Mouse (Mus musculus) lung, adult 2 months (tissue): ENCODE measurements at regions not wholly inside any gene's neighbourhood (a gene's known extent, or its start where the extent isn't known, plus 50 kb on each side); places are given as distances from the start of the nearest gene placed in this dataset.

Experiments
- DNase-seq: peaks from one replicate; pipeline ENCODE4 v3.0.0; 2022
- H3K4me1 ChIP-seq: fragments of 200-500 bp; 2 replicates; pipeline ENCODE4 v1.6.1; 2011; ENCODE audit warnings: low read length; ENCODE audit not compliant: control insufficient read depth, insufficient read depth
- H3K4me3 ChIP-seq: fragments of 200-500 bp; replicated peaks from 2 replicates; pipeline ENCODE3; 2011; ENCODE audit warnings: low read depth, mild to moderate bottlenecking, control low read depth, low read length; ENCODE audit errors: extremely low read depth
- CTCF ChIP-seq: fragments of 200-500 bp; IDR thresholded peaks from 2 replicates; pipeline ENCODE4 v1.5.1; 2011; ENCODE audit warnings: mild to moderate bottlenecking, low read length, control low read depth; ENCODE audit not compliant: insufficient read depth
- POLR2A ChIP-seq: fragments of 200-500 bp; IDR thresholded peaks from 2 replicates; pipeline ENCODE4 v1.6.1; 2011; ENCODE audit warnings: low read depth, mild to moderate bottlenecking, control low read depth, low read length, borderline replicate concordance; ENCODE audit errors: extremely low read depth
- WGBS: fragments of 180-500 bp; shearing (Covaris S2); methylation state at CpG from one replicate; pipeline ENCODE4 v1.1.7; 2018; 5-methylcytosine and 5-hydroxymethylcytosine counted together

DNA sequence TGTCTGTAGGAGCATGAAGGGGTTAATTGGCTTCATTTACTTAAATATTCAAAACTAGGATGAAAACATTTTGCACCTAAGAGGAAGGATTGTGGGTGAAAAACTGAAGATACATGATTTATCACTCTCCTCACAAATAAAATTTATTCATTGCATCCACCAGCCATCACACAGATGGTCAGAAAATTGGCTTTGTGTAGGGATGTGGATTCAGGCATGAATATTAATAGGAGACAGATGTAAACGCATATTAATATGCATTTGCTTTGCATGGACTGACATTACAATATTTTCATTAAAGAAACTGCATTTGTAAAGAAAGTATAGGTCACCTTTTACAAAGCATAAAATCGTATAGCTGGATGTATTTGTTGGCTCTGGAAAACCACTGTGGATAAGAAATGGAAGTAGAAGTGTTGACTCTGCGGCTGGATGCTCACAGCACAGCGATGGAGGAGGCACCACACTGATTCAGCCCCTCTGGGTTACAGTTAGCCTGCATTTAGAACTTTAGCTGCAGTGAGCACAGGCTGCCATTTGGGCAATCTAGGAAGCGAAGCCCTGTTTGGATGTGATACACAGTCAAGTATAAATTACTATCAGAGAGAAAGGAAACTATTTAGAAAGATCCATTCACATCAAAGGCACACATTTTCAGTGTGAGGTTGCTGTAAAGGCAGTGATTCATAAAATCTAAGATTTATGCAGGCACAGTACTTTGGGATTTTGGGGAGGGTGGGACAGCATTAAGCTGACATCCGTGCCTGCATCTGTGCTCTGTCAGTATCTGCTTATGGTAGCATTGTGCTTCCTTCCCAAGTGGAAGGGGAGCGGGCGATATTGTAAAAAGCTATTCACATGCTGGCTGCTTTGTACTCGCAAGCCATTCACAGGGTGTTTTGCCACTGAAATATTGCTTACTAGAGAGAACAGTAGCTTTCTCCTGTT lies 135.1 kb upstream of the Fam92a start:
- no peak for TF ChIP-seq POLR2A
- no peak for TF ChIP-seq CTCF
- H3K4me3 ChIP-seq: no peak overlapping the region
- H3K4me1 ChIP-seq: no peaks in the 10 kb centered on the region
- 72% methylated on average over 9 of the region's 9 CpGs for WGBS
- no peak for DNase-seq

DNA sequence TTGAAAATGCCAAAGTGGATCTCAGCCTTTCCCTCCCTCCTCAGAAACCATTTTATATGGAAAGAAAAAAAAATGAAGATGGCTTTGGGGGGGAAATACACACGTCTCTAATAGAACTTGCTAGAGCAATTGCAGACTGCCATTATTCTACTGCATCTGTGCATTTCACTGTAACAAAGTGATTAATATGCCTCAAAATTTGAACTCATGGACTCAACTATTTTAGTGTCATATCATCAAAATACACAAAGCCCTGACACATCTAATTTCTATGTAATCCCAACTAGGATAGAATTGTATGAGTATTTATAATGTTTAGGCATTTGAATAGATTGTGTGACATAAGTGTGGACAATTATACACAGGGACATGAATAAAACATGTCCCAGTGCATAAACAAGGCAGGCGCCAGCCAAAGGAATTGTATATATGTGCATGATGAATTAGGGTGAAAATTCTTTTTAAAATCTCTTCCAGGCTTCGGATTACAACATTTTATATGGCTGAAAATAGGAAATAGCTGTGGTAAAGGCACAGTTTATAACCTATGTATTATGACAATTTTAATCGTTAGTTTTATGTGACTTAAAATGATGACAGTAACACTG lies 115.4 kb upstream of the Fam92a start:
- 63% methylated on average over 4 of the region's 4 CpGs for WGBS
- DNase-seq: no peak
- TF ChIP-seq POLR2A (no peak), CTCF (no peak)
- Histone ChIP-seq H3K4me1 (no peaks in the 10 kb centered on the region), H3K4me3 (no peak overlapping the region)

DNA sequence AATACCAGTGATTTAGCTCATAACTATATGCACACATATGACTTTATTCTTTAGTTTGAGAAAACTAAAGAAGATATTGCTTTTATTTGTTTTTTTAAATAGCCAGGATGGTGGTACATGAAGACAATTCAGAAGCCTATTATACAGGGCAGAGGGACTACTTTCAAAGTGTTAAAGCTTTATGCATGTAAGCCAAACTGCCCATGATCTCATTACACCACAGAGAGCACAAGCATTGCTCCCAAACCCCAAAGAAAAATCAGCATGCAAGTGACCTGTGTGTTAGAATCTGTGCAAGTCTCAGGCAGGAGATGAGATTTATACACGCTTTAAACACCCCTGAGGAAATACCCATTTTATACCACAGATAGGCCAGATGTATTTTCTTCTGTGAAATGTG lies 114.6 kb upstream of the Fam92a start:
- no peak for DNase-seq
- 78% methylated on average over 1 of the region's 1 CpGs for WGBS
- Histone ChIP-seq H3K4me3 (no peak overlapping the region), H3K4me1 (no peaks in the 10 kb centered on the region)
- TF ChIP-seq CTCF (no peak), POLR2A (no peak)

DNA sequence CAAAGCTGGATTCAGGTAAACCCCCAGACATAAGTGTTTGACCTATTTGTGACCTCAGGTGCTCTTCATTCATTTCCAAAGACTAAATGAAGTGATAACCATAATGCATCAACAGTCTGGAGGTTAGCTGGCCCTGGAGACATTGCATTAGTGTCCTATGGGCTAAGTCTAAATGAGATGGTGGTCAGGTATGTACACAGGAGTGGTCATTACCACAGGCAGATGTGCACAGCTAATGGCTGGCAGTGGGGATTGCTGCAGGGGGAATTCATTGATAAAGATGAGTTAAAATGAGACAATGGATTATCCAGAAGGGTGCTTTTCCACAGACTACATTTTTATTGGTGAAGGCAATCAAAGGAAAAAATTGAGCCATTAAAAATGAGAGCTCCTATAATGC lies 114.2 kb upstream of the Fam92a start:
- no peak for DNase-seq
- no peaks in the 10 kb centered on the region for H3K4me1 ChIP-seq
- TF ChIP-seq POLR2A: no peak
- TF ChIP-seq CTCF: no peak
- no peak overlapping the region for H3K4me3 ChIP-seq

DNA sequence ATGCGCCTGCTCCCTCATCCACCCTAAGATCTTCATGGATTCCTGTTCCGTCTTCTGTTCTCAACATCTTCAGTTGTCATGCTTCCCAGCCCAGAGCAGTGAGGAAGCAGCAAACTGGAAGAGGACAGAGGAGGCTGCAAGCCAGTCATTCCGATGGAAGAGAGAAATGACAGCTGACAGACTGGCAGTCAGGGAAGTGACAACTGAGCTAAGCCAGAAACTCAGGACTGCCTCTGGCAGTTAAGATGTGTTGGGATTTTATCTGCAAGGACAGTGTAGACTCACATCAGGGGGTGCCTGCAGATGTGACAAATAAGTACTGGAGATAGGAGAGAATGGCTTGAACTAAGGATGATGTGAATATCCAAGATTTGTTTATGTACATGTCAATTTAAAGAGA lies 106.1 kb upstream of the Fam92a start:
- DNase-seq: no peak

DNA sequence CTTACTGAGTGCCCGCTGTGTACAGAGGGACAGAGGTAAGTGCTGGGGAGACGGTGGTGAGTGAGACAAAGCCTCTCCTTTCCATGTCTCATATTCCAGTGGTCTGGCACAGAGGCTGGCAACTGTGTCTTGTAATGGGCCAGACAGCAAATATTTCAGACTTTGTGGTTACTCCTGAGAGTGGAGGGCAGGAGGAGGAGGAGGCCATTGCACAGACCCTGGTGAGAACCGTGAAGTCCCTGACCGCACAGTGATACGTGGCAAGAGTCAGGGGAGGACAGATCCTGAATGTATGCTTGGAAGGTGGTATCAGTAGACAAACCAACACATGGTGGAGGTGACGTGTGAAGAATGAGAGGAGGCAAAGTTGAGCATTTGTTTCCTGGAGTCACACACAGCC lies 101.6 kb upstream of the Fam92a start:
- 86% methylated on average over 6 of the region's 6 CpGs for WGBS
- no peak for DNase-seq
- H3K4me3 ChIP-seq: no peak overlapping the region
- TF ChIP-seq CTCF (no peak), POLR2A (no peak)
- H3K4me1 ChIP-seq: no peaks in the 10 kb centered on the region

More for the DNA sequence above, 106.1 kb upstream of the Fam92a start:
- TF ChIP-seq CTCF (no peak), POLR2A (no peak)
- H3K4me1 ChIP-seq: no peaks in the 10 kb centered on the region
- 58% methylated on average over 3 of the region's 3 CpGs for WGBS
- no peak overlapping the region for H3K4me3 ChIP-seq

DNA sequence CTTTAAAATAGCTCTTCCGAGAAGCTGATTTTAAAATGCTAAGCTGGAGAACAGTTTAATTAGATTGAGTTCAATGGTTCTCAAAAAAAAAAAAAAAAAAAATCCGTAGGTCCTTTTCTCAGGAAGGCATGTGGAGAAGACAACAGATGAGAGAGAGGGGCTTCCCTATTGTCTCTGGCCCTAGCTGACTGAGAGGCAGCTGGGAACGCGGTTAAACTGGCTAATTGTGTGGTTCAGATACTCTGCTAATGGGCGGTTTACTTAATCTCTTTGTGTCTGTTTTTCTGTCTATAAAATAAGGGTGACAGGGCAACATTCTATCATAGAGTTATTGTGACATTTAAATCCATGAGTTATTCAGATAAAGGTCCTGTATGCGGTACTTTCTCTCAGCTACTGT lies 101.1 kb upstream of the Fam92a start:
- TF ChIP-seq POLR2A (no peak), CTCF (no peak)
- no peaks in the 10 kb centered on the region for H3K4me1 ChIP-seq
- no peak overlapping the region for H3K4me3 ChIP-seq
- WGBS: 76% methylated on average over 6 of the region's 6 CpGs
- no peak for DNase-seq

DNA sequence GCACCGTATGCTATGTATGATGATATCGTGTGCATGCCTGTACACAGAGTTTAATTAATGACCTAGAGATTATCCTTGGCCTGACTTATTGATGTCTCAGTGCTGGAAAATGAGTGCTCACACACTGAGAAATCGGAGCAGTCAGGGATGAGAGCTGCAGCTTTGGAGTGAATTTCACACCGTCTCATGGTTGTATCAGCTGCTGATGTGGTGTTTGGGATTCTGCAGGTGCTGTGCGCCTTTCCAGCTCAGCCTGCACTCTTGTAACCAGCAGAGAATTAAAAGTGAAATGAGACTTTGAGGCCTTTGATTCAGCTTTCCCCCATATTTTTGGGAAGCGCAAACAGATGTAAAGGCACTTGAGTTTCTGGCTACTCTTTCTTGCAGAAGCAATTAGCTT lies 100.6 kb upstream of the Fam92a start:
- Histone ChIP-seq H3K4me1 (no peaks in the 10 kb centered on the region), H3K4me3 (no peak overlapping the region)
- WGBS: 76% methylated on average over 6 of the region's 6 CpGs
- no peak for TF ChIP-seq POLR2A
- TF ChIP-seq CTCF: no peak
- DNase-seq: no peak

DNA sequence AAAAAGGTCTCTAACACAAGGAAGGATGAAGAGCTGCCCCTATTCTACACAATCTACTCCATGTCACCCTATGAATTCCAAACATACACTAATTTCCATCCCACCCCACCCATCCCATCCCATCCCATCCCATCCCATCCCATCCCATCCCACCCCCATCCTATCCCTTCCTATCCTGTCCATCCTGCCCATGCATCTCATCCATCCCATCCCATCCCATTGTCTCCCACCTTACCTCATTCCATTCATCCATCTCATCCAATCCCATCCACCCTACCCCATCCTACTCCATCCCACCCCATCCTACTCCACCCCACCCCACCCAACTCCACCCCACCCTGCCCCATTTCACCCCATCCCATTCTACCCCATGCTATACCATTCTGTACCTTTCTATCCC lies 91.9 kb upstream of the Fam92a start:
- Histone ChIP-seq H3K4me1 (no peaks in the 10 kb centered on the region), H3K4me3 (no peak overlapping the region)
- TF ChIP-seq CTCF (no peak), POLR2A (no peak)
- DNase-seq: no peak

DNA sequence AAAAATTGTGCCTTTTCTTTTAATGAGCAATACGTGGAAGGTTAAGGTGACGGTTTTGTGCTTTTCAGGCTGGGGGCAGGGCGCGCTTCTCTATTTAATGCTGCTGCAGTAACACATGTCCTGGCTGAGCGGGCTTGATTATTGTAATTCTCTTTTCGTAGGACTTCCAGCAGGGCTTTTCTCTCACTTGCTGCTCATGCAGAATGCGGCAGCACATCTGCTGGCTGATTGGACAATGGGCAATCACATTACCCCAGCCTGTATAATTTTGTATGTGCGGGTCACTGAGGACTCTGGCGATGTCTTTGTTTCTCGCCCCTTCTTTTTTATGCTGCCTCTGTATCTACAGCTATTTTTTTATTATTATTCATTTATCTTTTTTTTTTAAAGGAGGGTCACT lies 91.4 kb upstream of the Fam92a start:
- no peaks in the 10 kb centered on the region for H3K4me1 ChIP-seq
- no peak for TF ChIP-seq CTCF
- no peak for TF ChIP-seq POLR2A
- no peak overlapping the region for H3K4me3 ChIP-seq
- 90% methylated on average over 10 of the region's 10 CpGs for WGBS
- DNase-seq: no peak
